Mouse (Mus musculus) kidney, postnatal 36 days (tissue): ENCODE measurements around the gene B3gnt2.

ENCODE experiments used
- DNase-seq, 2 experiments: peaks; one replicate each; pipeline ENCODE4 v3.0.0; 2021 to 2022; ENCODE audit warnings: mixed read lengths in 2 of 2

B3gnt2 gene

DNA sequence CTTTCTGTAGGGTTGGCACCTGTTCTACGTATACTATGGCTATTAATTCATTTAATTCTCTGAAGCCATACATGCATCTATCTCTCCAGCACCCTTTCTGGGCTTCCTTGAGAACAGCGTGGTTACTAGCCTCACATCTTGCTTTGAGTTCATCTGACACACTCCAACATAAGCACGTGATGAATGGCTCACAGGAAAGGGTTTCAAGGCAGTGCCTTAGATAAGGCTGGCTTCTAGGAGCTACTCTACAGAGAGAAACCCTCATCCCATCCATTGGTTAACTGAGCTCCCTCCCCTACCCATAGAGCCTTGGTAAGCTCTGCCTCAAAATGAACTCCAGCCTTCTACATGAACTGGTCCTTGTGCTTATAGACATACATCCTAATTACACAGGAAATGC lies 47.3 kb downstream of the B3gnt2 start:
- DNase-seq, result no peak

DNA sequence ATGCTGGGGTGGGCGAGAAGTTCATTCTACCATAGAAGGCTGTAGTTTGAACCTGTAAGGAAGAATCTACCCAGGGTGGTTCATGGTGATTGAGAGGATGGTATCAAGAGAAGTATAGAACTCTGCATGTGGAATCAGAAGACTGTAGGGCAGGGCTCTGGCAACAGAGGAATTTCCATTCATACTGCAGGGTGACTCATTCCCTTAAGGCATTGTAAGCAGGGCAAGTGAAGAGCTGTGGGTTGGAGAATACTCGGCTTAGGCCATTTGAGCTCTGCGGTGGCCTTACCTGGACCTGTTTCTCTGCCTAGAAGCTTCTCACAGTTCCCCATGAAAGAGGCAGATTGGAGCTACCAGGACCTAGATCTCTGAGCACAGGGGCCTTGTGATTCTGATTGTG lies 49.3 kb downstream of the B3gnt2 start:
- no peak for DNase-seq

DNA sequence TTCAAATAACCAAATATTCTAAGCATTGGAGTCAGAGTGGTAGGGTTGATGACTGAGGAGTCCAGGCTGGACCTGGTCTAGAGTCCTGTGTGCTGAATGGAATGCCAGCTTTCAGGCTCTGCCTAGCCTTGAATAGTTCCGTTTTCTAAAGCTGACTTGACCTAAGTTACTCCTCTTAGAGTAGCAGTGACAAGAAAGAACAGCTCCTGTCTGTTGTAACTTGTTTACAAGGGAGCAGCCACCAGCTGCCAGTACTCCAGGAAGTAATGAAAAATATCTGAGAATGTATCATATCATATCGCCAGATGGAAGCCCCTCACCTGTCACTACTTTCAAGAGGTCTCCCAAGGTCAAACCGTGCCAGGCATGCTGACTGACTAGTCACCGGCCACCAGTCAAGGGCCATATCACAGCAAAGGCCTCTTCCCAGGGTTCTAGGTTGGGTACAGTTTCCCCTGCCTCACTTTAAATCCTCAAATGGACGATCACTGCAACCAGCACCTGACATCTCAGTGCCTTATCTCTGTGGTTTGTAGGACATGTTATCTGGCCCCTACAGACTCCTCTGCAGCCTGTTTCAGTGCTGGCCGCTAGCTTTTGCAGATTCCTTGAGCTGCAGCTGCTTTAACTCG lies 51.2 kb downstream of the B3gnt2 start:
- DNase-seq, result no peak

DNA sequence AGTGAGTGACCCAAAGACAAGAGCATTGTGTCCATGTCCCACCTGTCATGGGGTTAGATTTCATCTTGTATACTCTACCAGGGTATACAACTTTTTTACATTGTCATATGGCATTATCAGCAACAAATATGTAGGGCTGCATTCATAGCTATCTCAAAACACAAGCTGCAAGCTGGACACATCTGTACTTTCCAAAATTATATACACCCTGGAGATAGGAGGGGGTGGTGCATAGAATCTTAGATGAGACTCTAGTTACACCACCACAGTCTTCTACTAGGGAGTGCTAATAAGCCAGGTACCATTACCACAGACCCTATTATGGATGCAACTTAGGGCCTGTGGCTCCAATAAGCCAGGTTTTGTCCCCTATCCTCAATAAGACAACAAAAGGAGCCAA lies 52.7 kb downstream of the B3gnt2 start:
- DNase-seq, result no peak

DNA sequence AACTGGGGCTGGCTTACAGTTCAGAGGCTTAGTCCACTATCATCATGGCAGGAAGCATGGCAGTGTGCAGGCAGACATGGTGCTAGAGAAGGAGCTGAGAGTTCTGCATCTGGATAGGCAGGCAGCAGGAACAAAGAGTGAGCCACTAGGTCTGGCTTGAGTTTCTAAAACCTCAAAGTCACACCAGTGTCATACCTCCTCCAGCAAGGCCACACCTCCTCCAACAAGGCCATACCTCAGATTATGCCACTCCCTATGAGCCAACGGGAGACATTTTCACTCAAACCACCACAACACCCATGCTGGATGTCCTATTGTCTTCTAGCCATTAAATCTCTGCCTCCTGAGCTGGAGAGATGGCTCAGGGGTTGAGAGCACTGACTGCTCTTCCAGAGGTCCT lies 55.6 kb downstream of the B3gnt2 start:
- no peak for DNase-seq

DNA sequence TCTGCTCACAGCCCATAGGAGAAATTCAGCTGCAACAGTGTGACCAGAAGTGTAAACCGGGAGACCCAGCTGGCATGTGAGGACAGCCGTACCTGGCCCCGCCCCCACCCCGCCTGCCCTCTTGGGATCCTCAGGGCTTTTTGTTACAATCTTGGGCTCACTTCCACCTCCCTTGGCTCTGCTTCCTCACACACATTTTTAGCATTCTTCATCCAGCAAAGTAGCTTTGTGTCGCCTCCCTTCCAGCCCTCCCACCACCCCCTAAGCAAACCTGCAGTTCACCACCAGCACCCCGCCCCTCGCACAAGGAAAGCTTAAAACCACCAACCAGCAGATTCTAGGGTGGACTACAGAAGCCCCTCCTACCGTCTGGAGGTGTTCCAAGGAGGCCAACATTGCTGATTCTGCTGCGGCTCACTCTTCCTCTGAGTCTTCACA lies 60.8 kb downstream of the B3gnt2 start:
- peak; percentile 57 to 73 for DNase-seq

DNA sequence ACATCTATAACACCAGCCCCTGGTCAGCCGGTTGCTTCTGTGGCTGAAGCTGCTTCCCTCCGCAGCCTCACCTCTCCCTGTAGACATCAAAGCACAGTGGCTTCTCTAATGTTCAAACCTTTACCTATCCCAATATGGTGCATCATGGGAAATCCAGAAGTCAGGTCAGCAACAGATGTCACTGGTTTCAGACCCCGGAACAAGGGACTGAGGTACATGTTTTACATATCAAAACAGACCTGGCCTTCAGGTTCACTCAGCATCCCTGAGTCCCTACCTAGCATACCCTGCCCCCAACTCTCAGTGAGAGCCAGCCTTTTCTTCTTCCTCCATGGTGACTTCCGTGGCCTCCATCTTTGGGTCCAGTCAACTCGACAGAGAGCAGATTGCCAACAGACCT lies 61.8 kb downstream of the B3gnt2 start:
- no peak for DNase-seq

DNA sequence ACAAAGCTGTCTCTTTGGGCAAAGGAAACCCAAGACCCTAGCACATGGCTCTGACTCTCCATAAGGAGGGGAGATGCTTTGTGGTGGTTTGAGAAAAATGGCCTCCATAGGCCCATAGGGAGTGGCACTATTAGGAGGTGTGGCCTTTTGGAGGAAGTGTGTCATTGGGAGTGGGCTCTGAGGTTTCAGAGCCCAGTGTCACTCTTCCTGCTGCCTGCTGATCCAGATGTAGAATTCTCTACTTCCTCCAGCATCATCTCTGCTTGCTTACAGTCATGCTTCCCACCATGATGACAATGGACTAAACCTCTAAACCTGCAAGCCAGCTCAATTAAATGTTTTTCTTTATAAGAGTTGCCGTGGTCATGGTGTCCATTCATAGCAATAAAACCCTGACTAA lies 66.0 kb downstream of the B3gnt2 start:
- no peak for DNase-seq

DNA sequence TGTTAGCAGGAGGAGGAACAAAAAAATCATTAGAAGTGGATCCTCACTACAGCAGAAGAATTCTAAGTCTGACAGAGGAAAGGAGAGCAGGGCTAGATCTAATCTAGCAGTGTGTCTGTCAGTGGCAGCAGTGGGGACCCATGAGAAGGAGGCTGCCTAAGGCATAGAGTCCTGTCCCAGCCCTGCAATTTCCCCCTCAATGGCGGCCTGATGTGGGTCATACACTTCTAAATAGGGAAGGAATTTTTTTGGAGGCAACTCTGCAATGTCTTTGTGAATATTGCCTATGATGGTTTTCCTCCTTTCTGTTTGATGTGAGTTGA lies 66.9 kb downstream of the B3gnt2 start:
- DNase-seq, result no peak

DNA sequence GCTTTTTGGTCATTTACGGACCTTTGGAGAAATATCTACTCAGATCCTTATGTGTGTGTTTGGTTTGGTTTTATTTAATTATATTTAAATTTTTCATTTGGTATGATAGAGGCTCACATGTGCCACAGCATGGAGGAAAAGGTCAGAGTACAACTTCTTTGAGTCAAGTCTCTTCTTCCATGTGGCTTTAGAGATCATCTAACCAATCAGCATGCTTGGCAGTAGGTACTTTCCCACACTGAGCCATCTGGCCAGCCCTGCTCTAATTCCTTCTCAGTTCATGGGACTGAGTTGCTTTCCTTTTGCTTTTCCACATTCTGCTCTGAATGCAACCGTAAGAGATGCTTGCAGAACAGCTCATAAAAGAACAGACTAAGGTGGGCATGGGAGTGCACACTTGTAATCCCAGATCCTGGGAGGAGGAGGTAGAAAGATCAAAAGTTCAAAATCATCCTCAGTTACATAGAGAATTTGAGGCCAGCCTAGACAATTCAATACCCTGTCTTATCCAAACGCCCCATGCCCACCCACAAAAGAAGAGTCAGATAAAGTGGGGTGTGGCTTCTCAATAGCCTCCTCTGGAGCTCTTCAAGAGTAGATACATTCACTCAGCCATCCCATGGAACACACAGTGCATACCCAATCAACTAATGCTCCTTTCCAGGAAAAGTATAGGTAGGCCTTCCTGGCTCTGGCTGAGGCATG lies 67.4 kb downstream of the B3gnt2 start:
- no peak for DNase-seq

DNA sequence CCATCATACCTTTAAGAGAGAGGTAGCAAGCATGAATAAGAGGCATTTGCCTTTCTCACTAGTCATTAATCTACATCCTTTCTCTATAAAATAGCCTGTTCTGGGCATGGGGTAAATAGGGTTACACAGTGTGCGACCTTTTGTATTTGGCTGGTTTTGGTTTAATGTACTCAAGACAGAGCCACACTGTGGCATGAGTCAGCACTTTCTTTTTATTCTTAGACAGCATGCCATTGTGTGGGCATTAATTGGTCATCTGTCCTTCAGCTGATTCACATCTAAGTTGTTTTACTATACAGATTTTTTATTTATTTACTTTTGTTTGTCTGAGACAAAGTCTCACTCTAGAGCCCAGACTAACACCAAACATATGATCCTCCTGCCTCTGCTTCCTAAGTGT lies 68.6 kb downstream of the B3gnt2 start:
- no peak for DNase-seq

DNA sequence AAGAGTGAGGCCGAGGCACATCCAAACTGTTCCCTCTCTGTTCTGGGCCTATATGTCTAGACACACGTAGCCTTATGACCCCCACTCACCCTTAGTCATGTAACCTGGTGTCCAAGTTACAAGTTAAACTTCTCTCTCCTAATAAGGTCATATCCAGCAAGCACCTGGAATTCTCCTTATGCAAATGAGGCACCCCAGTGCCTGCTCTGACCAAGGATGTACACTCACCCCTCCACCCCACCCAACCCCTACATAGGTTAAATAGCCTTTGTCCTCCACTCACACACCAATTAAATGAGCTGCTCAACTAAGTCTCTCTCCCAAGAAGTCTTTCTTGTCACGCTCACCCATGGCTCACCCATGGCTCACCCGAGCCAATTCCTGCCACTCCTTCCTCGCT lies 69.0 kb downstream of the B3gnt2 start:
- no peak for DNase-seq

DNA sequence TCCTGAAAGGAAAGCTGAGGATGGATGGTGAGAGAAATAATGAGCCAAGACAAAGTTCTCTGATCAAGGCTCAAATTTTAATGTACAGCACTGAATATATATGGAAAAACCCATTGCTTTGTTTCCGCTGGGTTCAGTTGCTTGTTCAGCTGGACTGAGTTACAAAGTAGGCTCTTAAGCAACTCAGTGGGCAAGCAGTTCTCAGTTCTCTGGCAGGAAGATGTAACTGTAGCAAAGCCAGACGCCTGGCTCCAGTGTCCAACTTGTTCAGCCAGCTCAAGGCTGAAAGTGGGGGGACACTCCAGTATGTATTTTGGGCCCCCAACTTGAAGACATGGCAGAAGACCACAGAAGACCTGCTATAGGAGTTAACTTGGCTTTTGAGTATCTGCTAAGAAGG lies 72.9 kb downstream of the B3gnt2 start:
- DNase-seq, result no peak

DNA sequence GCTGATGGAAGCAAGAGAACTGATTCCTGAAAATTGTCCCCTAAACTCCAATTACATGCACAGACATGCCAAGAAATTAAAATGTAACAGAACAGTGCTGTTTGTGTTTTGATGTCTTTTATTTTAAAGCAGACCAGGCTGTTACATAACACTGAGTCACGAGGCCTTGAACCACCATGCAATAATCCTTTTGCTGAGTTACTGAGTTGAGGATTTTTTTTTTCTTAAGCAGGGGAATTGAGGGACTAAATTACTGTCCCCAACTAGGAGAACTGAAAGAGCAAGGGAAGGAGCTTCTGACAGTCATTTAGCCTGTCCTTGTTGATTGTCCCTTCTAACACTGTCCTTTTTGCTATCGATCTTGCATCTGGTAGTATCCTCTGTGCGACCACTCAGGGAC lies 76.3 kb downstream of the B3gnt2 start:
- no peak for DNase-seq

DNA sequence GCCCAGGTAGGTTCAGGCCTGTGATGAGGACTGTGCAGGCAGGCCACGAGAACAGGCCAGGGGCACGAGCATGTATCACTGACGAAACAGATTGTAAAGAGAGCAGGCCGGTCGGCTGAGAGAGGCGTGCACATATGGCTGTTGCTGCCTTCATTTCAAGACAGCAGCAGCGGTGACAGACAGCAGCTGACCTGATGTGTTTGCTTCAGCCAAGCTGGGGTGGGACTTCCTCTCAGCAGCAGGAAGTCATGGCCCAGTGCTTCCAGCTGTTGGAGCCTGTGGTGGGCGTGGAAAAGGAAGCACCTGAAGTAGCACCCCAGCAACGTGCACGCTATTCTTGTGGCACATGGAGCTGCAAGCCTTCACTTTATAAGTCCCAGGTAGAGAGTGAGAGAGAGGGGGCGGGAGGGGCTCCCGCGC lies 78.0 kb downstream of the B3gnt2 start:
- no peak for DNase-seq

DNA sequence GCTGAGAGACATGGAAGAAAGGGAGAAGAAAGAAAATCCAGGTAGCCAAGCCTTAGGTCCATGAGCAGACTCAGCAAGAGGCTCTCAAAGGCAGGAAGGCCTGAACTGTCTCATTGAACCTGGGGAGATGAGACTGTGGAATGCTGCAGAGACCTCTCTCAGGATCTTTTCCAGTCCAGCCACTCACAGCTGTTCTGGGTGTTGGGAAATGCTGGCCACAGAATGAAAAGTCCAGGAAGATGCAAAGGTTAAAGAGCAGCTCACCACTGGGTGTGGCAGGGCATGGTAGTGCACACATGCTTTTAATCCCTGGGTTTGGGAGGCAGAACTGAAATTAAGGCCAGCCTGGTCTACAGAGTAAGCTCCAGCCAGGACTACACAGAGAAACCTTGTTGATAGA lies 79.6 kb downstream of the B3gnt2 start:
- peak in 1 of 2 experiments; percentile 29 for DNase-seq

DNA sequence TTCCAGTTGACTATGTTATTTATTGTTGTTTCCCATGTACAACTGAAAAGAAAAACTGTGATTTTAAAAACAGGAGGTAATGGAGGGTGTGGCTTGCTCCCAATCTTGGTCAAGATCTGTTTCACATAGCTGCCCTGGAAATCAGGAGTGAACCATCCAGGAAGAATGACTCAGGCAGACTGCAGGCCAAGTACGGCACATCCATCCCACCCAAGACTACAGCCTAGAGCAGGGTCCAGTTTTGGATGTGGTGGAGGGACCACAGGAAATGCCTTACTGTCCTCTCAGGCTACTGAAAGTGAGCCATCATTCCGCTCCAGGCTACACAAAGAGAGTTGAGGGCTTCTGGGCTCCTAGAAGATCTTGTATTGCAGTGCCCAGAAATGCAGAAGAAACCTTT lies 80.0 kb downstream of the B3gnt2 start:
- peak in 1 of 2 experiments; percentile 18 for DNase-seq

DNA sequence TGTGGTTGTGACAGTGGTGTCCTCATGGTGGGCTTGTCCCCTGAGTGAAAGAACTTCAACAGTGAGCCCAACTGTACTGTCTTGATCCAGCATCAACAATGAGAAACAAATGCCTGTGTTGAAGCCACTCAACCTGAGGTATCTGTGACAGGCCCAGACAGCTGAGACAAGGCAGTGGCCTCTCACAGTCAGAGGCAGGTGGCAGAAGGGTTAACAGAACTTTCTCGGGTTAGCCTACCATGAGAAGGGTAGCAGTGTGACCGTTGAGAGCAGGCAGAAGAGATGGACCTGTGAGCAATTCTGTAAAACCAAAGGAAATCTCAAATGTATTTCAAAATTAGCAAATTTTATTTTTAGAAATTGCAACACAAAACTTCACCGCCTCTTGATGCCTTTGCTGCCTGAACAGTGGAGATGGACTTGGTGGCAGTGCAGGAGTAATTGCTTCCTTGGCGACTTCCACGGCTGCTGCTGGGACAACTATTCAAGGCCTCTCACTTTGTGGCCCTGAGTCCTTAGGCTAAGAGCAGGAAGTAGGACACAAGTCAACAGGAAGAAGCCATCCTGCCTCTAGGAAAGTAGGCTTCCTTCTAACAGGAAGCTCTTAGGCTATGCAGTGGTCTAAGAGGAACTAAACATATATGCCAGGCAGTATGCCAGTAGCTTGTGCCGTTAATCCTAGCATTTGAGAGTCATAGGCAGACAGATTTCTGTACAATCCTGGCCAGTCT lies 80.8 kb downstream of the B3gnt2 start:
- DNase-seq, result peak; percentile 30

DNA sequence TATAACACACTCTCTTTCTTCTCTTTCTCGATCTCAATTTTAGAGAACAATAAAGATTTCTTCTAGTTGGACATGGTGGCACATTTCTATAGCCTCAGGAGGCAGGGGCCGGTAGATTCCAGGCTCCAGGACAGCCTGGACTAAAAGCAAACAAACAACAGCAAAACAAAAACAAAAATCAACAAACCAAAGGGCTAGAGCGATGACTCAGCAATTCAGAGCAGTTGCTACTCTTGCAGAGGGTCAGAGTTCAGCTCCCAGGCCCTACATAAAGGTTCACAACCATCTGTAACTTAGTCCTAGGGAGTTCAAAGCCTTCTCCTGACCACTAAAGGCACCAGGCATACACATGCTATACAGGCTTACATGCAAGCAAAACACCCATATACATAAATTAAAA lies 82.2 kb downstream of the B3gnt2 start:
- no peak for DNase-seq

DNA sequence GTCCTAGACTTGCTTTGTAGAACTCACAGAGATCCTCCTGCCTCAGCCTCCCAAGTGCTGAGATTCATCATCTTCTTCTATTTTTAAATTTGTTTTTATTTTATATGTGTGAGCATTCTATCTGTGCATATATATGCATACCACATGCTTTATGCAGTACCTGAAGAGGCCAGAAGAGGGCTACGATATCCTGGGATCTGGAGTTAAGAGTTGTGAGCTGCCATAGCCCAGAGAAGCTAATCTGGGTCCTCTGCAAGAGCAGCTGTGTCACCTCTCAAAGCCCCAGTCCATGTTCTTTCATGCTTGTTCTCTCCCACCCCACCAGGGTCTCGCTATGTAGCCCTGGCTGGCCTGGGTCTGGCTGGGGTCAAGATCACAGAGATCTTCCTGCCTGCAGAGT lies 83.2 kb downstream of the B3gnt2 start:
- DNase-seq, result peak; percentile 20 to 49

DNA sequence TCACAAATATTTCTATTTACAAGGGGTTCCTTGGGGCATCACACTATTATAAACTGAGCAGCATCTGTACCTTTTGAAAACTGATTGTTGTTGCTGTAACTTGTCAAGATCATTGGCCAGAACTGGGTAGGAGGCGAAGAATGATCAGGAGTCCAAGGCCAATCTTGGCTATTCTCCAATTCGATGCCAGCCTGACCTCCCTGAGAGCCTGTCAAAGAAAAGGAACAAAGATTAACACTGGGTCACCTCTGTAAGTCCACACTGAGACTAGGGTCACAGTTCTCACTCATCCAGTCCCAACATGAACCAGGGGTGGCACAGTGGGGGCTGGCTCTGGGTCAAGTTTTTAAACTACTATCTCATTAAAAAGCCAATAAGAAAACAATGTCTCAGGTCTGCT lies 85.9 kb downstream of the B3gnt2 start:
- DNase-seq, result peak; percentile 32 to 36

DNA sequence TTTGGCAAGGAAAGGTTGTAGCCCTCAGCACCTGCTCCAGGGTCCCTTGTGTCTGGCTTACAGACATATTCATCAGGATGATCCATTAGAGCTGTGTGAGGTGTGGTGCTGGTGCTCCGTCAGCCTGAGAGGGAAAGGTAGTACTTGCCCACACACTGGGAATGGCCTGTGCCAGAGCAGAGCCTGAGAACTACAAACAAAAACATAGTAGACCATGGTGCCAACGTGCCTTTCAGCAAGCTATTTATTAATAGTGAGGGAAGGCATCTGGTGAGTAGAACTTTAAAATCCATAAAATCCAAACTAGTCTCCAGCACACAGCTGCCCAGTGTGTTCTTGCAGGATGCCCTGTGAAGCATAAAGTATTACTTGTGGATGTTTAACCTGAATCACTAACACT lies 94.5 kb downstream of the B3gnt2 start:
- DNase-seq, result peak; percentile 41 to 51

DNA sequence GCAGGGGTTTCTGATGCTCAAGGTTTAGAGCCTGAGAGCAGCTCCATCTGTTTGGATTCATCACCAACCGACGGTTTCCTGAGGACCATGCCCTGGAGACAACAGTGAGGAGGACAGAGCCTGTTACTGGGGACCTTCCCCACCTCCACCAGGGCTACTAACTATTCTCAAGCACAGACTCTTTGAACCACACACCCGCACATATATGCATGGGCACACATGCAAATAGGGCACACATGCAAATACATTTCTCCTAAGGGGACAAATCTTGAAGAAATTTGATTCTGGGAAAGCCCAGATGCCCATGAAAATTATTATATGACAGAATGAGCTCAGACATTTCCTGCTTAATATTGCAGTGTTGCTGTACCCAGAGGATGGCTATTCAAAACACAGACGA lies 95.3 kb downstream of the B3gnt2 start:
- no peak for DNase-seq

DNA sequence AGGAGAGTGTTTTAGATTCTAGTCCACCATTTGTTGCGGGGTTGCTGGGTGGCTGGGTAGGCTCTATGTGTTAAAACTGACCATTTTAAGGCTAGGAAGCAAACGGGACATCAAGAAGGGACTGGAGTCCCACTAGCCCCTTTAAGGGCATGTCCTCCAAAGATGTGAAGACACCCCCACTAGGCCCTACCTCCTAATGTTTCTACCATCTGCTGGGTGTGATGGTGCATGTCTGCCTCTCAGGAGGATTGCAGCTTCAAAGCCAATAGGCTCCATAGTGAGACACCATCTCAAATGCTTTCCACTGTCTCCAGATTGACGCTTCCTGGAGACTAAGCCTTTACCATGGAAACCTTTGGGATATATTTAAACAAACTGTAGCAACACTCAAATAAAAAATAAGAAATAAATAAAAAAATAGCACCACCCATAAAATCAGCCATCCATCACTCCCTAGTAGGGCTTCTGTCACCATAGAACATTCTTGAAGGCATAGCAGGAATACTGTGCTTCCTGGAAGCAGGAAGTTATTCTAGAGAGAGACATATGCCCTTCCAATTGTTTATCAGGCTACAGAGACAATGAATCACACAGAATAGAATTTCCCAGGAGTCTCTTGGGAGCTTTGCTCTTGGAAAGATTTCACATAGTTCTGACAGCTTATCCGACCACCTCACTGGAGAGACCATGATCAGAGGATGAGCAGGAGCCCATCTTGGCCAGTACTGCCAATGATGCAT lies 97.0 kb downstream of the B3gnt2 start:
- peak in 1 of 2 experiments; percentile 23 for DNase-seq
